Mouse (Mus musculus): ENCODE measurements around the gene Vmn1r85. TPM values are rescaled to one million over a fixed set of nuclear protein-coding genes. Genes with fewer than 3 reads are reported as not detected.

The Vmn1r85 gene
- polyA plus RNA-seq, 1 experiment from 2014 or later = not detected

GRCm38 (mm10) chr7:13036806-13037205 lies 58.2 kb downstream of the Vmn1r85 start:
- Histone ChIP-seq H3K36me3 (ENCODE audit: poor library complexity, severe bottlenecking) (peaks cover 36% of the 10 kb centered on the region), H3K4me1 (peaks cover 50% of the 10 kb centered on the region), H3K4me3 (peak overlapping the region; percentile 72), H3K4me2 (peak overlapping the region; percentile 91), H3K27ac (peak overlapping the region; percentile 100; the same call in 1 of the 2 replicates), H3K27me3 (peaks cover 9% of the 10 kb centered on the region), H3K9ac (peak overlapping the region; percentile 93), H3K9me3 (replicated peaks) (no peaks in the 10 kb centered on the region)
- WGBS = 50% methylated on average over 4 of the region's 4 CpGs
- no peak for ATAC-seq

GRCm38 (mm10) chr7:13035211-13035855 lies 59.6 kb downstream of the Vmn1r85 start:
- Histone ChIP-seq H3K9me3 (replicated peaks) (no peaks in the 10 kb centered on the region), H3K27ac (peak overlapping the region; percentile 90), H3K4me3 (peak overlapping the region; percentile 60), H3K4me2 (peak overlapping the region; percentile 76), H3K36me3 (ENCODE audit: poor library complexity, severe bottlenecking) (peaks cover 51% of the 10 kb centered on the region), H3K27me3 (no peaks in the 10 kb centered on the region), H3K4me1 (peaks cover 50% of the 10 kb centered on the region), H3K9ac (peak overlapping the region; percentile 51; the same call in 1 of the 2 replicates)
- no peak; the same call in 1 of the 2 replicates for ATAC-seq
- WGBS = 89% methylated on average over 17 of the region's 17 CpGs

GRCm38 (mm10) chr7:13034148-13034977 lies 60.6 kb downstream of the Vmn1r85 start, which contains the start of gene Chmp2a:
Chmp2a (minus strand) TSS chr7:13034807.
- Histone ChIP-seq H3K4me3 (peak within 1 kb of the TSS; percentile 60), H3K9ac (peak within 1 kb of the TSS; percentile 83), H3K4me2 (peak within 1 kb of the TSS; percentile 76), H3K27me3 (no peaks in the 10 kb centered on the region), H3K9me3 (replicated peaks) (no peaks in the 10 kb centered on the region), H3K36me3 (ENCODE audit: poor library complexity, severe bottlenecking) (peaks cover 61% of the 10 kb centered on the region), H3K4me1 (peaks cover 48% of the 10 kb centered on the region), H3K27ac (peak within 1 kb of the TSS; percentile 90)
- peak; percentile 80 for ATAC-seq
- 1% methylated on average over 45 of the region's 45 CpGs for WGBS

- 46% methylated on average over 13 of the region's 13 CpGs for WGBS
- ATAC-seq = no peak
- Histone ChIP-seq H3K36me3 (ENCODE audit: poor library complexity, severe bottlenecking) (peaks cover 68% of the 10 kb centered on the region), H3K27ac (peak overlapping the region; percentile 90), H3K9ac (peak overlapping the region; percentile 83), H3K27me3 (no peaks in the 10 kb centered on the region), H3K4me3 (peak overlapping the region; percentile 60), H3K4me2 (peak overlapping the region; percentile 76), H3K4me1 (peaks cover 41% of the 10 kb centered on the region), H3K9me3 (replicated peaks) (no peaks in the 10 kb centered on the region)
Observed at GRCm38 (mm10) chr7:13033451-13034147, 61.4 kb downstream of the Vmn1r85 start.

Other genes starting within 250 kb of the Vmn1r85 start
- gene Zfp128, start 214.0 kb downstream of the Vmn1r85 start, polyA plus RNA-seq (2015; fragmentation: Nextera tagmentation; extraction: Ambion mirVana) = 7.0 and 7.5 TPM in 2 replicates
- gene Zscan22, start 197.4 kb downstream of the Vmn1r85 start, polyA plus RNA-seq (2015; fragmentation: Nextera tagmentation; extraction: Ambion mirVana) = 11.8 and 13.6 TPM in 2 replicates
- gene Rps5, start 172.9 kb downstream of the Vmn1r85 start, polyA plus RNA-seq (2015; fragmentation: Nextera tagmentation; extraction: Ambion mirVana) = 820 and 824 TPM in 2 replicates
- gene Rnf225, start 167.8 kb downstream of the Vmn1r85 start, polyA plus RNA-seq (2015; fragmentation: Nextera tagmentation; extraction: Ambion mirVana) = 0.74 and 0.78 TPM in 2 replicates
- gene Zfp324, start 129.3 kb downstream of the Vmn1r85 start, polyA plus RNA-seq (2015; fragmentation: Nextera tagmentation; extraction: Ambion mirVana) = 12.3 and 12.5 TPM in 2 replicates
- gene Zfp446, start 117.3 kb downstream of the Vmn1r85 start, polyA plus RNA-seq (2015; fragmentation: Nextera tagmentation; extraction: Ambion mirVana) = 12.7 and 14.5 TPM in 2 replicates
- 0.12 and 0.53 TPM in 2 replicates for gene Slc27a5, start 97.0 kb downstream of the Vmn1r85 start, polyA plus RNA-seq (2015; fragmentation: Nextera tagmentation; extraction: Ambion mirVana)
- 270 and 289 TPM in 2 replicates for gene Trim28, start 96.1 kb downstream of the Vmn1r85 start, polyA plus RNA-seq (2015; fragmentation: Nextera tagmentation; extraction: Ambion mirVana)
- gene Zbtb45, start 85.1 kb downstream of the Vmn1r85 start, polyA plus RNA-seq (2015; fragmentation: Nextera tagmentation; extraction: Ambion mirVana) = 32.8 and 37.1 TPM in 2 replicates
- gene Chmp2a, start 60.4 kb downstream of the Vmn1r85 start, polyA plus RNA-seq (2015; fragmentation: Nextera tagmentation; extraction: Ambion mirVana) = 164 and 168 TPM in 2 replicates
- 44.0 and 53.7 TPM in 2 replicates for gene Ube2m, start 56.9 kb downstream of the Vmn1r85 start, polyA plus RNA-seq (2015; fragmentation: Nextera tagmentation; extraction: Ambion mirVana)
- gene Mzf1, start 40.4 kb downstream of the Vmn1r85 start, polyA plus RNA-seq (2015; fragmentation: Nextera tagmentation; extraction: Ambion mirVana) = 5.1 and 6.0 TPM in 2 replicates
- gene Vmn1r86, start 24.7 kb upstream of the Vmn1r85 start, polyA plus RNA-seq (2015; fragmentation: Nextera tagmentation; extraction: Ambion mirVana) = not detected in 2 replicates
- not detected in 2 replicates for gene Vmn1r87, start 45.0 kb upstream of the Vmn1r85 start, polyA plus RNA-seq (2015; fragmentation: Nextera tagmentation; extraction: Ambion mirVana)
- gene Vmn1r88, start 64.4 kb upstream of the Vmn1r85 start, polyA plus RNA-seq (2015; fragmentation: Nextera tagmentation; extraction: Ambion mirVana) = not detected in 2 replicates
- not detected in 2 replicates for gene Vmn1r89, start 117.8 kb upstream of the Vmn1r85 start, polyA plus RNA-seq (2015; fragmentation: Nextera tagmentation; extraction: Ambion mirVana)
- gene Lig1, start 182.1 kb upstream of the Vmn1r85 start, polyA plus RNA-seq (2015; fragmentation: Nextera tagmentation; extraction: Ambion mirVana) = 106 and 113 TPM in 2 replicates
- gene Zswim9, start 183.5 kb upstream of the Vmn1r85 start, polyA plus RNA-seq (2015; fragmentation: Nextera tagmentation; extraction: Ambion mirVana) = 14.5 and 15.8 TPM in 2 replicates
- gene Pla2g4c, start 229.5 kb upstream of the Vmn1r85 start, polyA plus RNA-seq (2015; fragmentation: Nextera tagmentation; extraction: Ambion mirVana) = 1.1 and 1.5 TPM in 2 replicates

All from forebrain, embryonic 13.5 days (tissue).